Mouse (Mus musculus) cerebellum, adult 8-10 months (tissue): ENCODE measurements around the gene Foxg1.

ENCODE experiments used
- DNase-seq: peaks from one replicate; pipeline ENCODE4 v3.0.0; 2022

The Foxg1 gene

DNA sequence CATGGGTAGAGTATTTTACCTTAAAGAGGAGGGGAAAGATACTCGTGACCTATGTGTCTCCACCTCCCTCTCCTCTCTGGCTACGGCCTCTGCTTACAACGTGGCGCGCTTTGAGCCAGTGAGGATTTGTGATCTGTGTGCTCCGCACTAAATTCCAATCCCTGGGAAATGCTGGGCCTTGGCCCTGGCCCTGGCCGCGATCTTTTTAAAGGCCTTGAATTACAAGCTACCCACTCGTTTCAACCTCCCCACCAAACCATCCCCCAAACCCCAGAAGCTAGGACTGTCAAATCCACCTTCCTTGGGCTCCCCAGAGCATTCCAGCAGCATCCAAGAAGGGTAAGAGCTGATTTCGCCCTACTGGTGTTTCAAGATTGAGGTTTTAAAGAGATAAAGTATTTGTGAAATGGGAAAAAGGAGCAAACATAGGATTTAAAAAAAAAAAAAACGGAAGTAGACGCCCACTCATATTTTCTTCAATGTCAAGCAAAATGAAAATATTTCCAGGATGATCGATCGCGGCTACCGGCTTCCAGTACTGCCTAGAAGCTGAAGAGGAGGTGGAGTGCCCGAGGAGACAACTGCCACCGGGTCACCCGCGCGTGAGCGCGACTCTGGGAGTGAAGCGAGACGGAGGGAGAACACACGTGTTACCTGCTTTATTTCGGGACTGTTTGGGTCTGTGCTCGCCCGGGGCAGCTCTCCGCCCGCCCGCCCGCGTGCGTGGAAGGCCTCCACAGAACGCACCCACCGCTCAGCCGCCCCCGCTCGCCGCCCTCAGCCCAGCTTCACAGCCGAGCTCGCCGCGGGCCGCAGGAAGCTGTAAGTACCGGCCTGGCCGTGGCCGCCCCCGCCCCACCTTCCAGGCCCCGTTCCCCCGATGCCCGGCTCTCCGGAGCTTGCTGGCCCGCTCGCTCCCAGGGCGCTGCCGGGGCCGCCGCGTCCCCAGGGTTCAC, at the start of gene Foxg1:
Foxg1 (plus strand) TSS at position 96 of the 956 bp plus-strand sequence.
- DNase-seq = no peak

DNA sequence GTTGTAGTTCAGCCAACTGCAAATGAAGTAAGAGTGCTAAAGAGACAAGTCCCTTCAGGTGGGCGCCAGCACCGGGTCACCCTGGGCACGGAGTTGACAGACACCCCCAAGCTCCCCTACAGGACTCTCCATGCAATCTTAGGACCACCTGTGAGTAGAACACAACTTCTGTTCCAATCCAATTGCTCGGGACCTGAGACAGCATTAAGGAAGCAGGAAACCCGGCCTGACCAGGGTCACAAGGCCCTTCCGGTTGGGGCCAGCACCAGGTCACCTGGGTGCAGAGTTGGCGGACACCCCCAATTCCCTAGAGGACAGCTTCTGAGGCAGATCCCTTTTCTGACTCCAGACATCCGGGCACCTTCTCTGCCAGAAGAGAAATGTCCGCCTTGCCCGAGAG, 32.8 kb upstream of the Foxg1 start:
- DNase-seq = no peak

DNA sequence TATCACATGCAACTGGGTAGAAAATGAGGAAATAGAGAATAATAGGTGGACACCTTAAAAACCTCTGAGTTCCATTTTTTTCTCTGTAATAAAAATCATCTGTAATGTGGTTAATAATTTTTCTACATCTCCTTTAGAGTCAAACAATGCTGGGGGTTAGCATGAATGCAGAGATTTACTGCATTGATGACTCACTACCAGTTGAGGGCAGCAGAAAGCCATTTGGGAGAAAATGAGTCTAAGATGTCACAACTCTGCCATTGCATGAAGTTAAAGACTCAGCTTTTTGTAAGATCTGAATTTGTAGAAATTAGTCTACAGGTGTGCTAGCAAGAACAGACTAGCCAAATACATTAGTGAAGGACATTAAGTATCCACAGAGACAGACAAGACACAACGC, 13.5 kb upstream of the Foxg1 start:
- no peak for DNase-seq

DNA sequence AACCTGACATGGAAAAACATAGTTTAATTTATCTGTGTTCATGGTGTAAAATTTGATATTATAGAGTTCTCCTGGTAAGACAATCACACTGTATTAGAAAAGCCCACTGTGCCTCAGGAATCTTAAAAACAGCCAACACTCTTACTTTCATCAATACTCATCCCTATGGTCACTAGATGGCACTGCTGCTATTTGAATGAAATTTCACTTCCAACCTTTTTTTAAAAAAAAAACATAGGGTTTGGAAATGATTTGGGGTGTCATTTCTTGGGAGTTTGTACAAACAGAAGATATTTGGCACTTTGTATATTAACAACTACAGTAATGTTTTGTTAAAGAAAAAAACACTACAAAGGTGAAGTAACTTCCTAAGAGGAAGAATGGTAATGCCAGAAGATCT, 10.3 kb upstream of the Foxg1 start:
- no peak for DNase-seq

DNA sequence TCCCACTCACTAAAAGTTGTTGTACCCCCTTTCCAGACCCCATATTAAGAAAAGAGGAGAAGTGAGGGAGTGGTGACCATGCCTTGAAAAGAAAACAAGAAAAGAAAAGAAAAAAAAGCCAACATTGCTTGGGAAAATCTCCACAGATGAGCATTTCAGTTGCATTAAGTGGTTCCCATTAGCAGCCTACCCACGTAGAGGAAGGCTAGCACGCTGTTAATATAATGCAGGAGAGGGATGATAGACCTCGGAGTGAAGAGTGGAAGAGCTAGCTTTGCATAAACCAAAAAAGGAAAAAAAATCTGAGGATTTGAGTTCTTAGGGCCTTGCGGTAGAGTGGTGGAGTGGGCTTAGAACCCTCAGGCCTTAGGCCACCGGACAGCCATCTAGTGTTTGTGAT, 9.3 kb upstream of the Foxg1 start:
- no peak for DNase-seq

DNA sequence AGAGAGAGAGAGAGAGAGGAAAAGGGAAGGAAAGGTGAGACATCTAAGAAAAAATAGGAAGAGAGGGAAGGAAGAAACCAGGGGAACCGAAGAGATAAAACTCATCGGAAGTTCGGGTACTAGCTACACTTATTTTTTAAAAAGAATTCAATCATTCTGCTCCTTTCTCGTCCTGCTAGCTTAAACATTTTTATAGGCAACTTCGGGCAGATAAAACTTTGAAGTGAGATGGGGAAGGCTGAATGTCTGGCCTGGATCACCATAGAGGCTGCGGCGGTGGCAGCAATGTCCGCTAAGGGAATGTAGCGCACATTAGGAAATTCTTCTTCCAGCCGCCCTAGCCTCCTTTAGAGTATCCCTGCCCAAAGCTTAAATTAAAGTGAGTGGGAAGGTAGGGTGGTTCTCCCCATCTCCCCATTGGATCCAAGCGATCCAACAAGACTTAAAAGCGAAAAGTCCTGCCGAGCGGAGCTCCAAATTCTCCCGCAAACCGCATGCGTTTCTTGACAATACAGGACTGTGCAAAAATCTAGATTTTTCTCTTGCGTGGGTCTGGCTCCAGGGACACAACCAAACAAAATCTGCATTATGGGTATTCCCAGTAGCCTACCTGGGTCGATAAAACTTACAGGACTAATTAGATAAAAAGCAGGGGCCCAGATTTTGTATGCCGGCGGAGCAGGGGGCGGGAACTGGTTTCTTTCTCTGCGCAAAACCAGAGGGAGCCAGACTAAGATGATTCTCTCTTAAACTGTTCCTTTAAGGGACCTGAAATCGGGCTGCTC, 8.4 kb upstream of the Foxg1 start:
- no peak for DNase-seq

DNA sequence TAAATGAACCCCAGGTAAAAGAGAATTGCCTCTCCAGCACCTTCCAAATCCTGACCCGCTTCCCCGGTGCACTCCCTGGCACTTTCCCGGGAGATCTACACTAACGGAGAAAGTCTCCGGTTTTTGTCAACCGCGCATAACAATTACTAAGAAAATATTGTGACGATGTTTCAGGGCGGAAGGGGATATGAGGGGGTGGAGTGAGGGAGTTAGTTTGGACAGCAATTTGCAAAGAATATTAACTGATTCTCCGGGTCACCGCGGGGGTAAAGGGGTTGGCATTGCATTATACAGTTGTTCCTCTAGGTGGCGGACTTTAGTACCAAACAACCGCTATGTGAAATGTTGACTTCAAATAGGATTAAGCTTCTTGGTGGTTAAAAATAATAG, 7.9 kb upstream of the Foxg1 start:
- DNase-seq = no peak

DNA sequence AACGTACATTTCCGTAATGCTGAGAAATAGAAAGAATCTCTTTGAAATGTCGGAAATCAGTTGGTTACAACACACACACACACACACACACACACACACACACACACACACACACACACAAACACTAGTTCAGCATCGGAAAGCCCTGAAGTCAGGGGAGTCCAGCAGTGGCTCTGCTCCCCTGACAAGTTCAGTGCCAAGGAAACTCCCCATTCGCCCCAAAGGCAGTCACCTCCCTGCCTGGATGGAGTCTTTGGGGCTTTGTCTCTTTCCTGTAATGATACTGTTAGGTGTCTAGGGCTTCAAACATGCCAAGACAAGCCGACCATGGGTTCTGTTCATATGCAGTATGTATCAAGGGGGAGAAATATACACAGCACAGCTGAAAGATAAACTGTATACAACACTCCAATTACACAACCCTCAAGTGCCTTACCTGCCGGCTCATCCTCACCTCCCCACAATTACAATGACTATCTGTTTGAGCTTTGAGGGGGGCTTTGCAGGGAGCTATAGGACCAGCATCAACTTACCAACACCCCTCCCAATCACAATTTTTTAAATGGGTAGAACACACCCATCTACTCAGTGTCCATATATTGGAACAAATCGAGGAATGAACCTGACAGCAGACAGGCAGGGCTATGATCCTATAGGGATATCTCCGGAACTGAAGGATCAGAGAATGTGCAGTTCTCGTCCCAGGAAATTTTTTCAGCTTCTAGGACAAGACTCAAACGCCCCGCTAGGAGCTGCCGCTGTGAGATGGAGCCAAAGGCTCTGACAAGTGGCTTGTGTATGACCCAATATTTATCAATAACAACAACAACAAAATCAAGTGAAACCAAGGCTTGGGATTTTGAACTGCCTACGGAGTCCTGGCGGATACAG, 6.8 kb upstream of the Foxg1 start:
- DNase-seq = no peak

DNA sequence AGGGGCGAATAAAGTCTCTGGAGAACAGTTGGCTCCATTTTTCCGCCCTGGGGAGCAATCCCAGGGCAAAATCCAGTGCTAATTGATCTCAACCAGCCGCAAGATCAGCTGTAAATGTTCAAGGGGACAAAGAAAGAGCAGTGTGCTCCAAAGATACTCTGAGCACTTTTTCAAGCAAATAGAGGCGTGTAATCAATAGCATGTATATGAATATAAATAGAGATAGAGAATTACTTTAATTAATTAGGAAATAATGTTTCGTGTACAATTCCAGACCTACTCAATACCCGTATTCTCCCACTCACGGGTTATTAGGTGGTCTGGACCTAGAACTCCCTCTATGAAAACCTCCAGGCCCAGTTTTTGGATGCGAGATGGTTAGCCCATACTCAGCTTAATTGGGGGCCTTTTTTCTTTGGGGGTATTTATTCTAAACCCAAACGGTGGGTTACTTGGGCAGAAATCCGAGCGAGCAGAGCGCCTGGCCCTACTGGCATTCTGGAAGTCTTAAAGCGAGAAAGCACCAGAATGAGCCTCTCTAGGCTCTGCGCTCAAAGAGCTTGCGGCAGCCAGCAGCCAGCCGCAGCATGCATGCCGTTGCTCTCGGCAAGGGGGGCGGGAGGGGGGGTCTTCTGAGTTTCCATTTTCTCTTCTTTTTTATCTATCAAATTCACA, 6.0 kb upstream of the Foxg1 start:
- no peak for DNase-seq

DNA sequence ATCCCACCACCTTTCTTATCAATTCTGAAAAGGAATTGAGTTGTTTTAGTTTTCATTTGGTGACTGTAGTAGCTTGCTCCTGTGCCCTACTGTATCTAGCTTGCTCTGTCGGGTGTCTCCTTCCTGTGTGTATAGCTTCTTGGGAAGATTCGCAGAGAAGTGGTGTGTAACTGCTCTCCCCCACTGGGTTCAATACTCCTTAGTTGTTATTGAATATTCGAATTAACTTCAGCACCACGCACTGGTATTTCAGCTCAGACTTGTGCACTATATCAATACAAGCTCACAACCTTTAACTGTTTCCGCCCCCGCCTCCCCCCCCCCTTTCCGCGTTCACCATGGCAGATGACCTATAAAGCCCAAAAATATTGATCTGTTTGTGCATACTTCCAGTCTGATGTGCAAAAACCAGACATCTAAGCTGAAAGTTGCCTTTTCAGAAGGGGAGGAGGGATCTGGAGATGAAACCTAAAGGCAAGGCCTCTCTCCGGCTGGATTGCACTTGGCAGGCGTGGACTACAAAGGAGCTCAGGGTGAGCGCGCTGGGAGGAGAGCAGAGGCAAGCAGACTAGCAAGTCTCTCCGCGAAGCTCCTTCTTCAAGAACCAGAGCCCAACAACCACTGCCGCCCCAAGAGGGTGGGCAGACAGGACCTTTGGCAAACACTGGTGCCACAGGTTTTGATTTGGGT, 5.0 kb upstream of the Foxg1 start:
- DNase-seq = no peak

DNA sequence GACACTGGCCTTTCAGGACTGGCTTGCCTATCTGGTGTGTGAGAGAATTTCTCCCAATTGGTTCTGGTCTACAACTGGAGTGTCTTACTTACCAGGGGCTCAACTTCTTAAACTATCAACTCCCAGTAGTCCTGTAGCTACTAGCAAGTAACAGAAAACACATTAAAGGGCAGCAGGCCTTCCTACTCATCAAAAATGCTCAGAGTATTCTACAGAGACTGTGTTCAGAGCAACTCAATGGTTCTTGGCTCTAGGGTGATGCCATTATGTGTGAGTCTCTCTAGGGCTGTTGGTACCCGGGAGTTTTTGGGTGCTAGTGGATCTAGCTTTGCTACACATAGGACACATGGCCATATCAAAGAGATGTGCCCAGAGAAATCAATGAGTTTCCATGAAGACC, 3.5 kb upstream of the Foxg1 start:
- DNase-seq = no peak

DNA sequence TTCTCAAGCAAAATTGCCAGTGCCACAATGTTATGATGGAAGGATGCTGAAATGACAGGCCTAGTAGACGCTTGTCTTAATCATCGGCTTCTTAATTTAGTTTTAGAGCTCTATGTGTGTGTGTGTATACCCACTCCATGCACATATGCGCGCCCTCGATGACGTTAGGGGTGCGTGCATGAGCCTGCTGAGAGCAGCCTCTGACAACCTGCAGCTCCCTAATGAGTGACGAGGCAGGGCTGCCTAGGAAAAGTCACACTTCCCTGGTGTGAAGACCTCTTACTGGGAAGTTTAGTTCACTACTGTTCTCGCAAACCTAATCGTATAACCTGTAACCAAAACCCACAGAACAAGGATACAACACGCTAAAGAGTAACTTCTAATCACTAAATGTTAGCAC, 3.0 kb upstream of the Foxg1 start:
- no peak for DNase-seq

DNA sequence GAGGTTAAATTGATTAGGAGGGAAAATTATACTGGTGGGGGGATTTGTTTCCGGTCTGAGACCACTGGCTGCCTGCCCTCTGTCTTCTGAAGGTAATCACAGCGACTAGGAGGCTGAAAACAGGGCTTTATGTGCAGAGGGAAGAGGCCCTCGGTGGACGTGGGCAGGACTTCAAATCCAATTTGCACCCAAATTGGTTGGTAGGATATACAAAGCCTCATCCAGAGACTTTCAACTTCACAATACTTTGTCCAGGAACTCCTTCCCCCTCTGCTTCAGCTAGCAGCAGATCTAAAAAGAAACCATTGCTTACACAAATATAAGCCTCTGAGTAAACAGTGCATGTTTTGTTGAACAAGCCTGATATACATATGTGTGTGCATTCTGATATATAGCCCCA, 2.0 kb upstream of the Foxg1 start:
- DNase-seq = no peak

DNA sequence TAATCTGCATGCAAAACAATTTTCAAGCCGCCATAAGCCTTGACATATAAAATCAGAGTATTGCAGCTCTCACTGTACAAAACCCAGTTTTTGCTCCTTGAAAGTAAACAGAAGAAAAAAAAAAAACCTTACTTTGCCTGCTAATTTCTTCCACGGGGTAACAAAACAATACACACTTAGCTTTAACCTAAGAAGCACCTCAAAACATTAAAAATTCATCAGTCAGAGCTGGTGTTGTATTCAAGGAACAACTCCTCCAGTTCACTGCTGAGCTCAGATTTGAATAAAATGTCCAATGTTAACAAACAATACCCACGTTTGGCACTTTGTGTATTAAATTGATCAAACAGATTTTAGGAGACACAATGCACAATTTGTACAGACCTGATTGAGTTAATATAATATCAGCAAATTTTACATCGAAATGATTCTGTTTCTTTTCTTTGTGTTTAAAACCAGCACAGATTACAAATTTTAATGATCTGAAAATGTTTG, 1.4 kb upstream of the Foxg1 start:
- no peak for DNase-seq

DNA sequence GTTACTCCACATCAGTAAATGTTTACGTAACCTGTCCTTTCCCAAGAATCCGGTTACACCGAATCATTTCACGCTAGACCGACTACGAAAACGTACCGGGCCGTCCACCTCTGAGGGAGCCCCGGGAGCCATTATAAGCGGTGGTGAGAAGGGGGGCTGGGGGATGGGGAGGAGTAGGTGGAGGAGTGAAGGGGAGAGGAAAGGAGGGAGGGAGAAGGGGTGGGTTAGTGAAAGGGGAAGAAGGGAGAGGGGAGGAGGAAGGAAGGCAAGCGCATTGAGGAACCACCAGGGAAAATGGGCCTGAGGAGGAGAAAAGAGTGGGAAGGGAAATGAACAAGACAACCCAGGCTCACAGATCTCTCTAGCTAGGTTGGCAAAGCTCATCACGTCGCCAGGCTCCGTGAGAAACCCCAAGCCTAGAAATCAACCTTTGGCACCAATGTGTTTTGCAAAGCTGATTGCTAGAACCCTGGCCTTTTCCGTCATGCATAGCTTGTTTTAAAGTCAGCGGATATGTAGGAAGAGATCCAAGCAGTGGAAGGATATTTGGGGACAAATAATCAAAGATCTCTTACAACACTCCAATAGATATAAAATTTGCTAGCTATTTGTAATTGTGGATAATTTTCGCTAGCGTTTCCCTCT, 617 bp upstream of the Foxg1 start:
- no peak for DNase-seq

DNA sequence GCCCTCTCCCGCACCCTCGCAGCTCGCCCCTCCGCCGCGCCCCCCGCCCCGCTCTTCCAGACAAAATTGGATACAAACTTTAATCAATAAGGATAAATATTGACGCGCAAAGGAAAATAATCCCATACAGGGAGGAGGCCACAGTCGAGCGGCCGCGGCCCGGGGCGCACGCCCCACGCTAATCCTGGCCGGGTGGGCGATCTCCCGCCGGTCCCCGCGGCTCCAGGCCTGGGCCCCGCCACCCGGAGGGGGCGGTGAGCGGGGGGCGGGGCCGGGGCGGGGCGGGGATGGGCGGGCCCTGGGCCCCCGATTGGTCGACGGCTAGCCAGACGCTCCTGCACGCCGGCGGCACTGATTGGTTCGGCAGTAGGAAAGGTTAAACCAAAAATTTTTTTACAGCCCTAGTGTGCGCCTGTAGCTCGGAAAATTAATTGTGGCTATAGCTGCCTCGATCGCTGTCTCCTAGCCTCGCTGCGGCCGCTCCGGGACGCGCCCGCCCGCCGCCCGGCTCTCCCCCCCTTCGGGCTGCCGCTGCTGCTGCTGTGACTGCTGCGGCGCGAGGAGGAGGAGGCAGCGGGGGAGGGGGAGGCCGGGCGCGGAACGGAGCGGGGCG, 1.2 kb downstream of the Foxg1 start:
- no peak for DNase-seq

DNA sequence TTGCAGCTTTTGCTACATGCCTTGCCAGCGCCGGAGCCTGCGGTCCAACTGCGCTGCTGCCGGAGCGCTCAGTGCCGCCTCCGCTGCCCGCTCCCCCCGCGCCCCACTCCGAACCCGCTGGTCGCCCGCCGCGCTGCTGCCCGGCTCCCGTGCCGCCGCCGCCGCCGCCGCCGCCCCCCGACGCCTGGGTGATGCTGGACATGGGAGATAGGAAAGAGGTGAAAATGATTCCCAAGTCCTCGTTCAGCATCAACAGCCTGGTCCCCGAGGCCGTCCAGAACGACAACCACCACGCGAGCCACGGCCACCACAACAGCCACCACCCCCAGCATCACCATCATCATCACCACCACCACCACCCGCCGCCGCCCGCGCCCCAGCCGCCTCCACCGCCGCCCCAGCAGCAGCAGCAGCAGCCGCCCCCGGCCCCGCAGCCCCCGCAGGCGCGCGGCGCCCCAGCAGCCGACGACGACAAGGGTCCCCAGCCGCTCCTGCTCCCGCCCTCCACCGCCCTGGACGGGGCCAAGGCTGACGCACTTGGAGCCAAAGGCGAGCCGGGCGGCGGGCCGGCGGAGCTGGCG, 1.9 kb downstream of the Foxg1 start:
- DNase-seq = no peak

DNA sequence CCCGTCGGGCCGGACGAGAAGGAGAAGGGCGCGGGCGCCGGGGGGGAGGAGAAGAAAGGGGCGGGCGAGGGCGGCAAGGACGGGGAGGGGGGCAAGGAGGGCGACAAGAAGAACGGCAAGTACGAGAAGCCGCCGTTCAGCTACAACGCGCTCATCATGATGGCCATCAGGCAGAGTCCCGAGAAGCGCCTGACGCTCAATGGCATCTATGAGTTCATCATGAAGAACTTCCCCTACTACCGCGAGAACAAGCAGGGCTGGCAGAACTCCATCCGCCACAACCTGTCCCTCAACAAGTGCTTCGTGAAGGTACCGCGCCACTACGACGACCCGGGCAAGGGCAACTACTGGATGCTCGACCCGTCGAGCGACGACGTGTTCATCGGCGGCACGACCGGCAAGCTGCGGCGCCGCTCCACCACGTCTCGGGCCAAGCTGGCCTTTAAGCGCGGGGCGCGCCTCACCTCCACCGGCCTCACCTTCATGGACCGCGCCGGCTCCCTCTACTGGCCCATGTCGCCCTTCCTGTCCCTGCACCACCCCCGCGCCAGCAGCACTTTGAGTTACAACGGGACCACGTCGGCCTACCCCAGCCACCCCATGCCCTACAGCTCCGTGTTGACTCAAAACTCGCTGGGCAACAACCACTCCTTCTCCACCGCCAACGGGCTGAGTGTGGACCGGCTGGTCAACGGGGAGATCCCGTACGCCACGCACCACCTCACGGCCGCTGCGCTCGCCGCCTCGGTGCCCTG, 2.6 kb downstream of the Foxg1 start, which contains the start of gene Gm43517:
Gm43517 (plus strand) TSS at position 299 of the 755 bp plus-strand sequence.
- DNase-seq = no peak

DNA sequence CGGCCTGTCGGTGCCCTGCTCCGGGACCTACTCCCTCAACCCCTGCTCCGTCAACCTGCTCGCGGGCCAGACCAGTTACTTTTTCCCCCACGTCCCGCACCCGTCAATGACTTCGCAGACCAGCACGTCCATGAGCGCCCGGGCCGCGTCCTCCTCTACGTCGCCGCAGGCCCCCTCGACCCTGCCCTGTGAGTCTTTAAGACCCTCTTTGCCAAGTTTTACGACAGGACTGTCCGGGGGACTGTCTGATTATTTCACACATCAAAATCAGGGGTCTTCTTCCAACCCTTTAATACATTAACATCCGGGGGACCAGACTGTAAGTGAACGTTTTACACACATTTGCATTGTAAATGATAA, 3.2 kb downstream of the Foxg1 start:
- DNase-seq = no peak
